Mouse (Mus musculus): ENCODE measurements at regions not wholly inside any gene's neighbourhood (a gene's known extent, or its start where the extent isn't known, plus 50 kb on each side); places are given as distances from the start of the nearest gene placed in this dataset.

DNA sequence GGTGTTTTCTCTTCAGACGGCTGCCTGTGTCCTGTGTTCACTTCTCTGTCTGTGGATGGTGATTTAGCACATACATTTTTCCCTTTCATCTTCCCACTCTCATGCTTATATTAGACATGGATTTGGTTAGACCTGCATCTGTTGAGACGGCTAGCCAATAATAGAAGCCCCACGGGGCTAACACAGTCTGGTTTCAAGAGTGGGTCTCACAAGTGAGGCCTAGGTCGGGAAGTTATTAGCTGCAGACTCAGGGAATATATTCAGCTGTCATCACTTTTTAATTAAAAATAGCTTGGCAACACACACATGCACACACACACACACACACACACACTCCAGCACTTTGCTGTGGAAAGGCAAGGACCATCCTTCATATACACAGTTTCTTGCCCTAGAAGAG, 287.7 kb upstream of the Ubash3b start:
- no peak for TF ChIP-seq POLR2A (IDR thresholded peaks at IDR 0.05; ENCODE audit: borderline replicate concordance, extremely low read depth, low read depth, low read length)
- TF ChIP-seq CTCF (IDR thresholded peaks at IDR 0.05; ENCODE audit: insufficient read depth, low read length) = no peak
